Mouse (Mus musculus) hindbrain, embryonic 16.5 days (tissue): Measurements from ENCODE around the gene Cd163l1. TPM values are rescaled to one million over a fixed set of nuclear protein-coding genes. Genes with fewer than 3 reads are reported as not detected.

Experiments
- ATAC-seq: fragments of 200-750 bp; cut with Nextera tagmentation; 2 replicates; pipeline ENCODE4 v1.8.0; 2017; ENCODE audit warnings: moderate TSS enrichment, moderate library complexity
- H3K27ac ChIP-seq: fragments of 300-500 bp; sonication (generic); 2 replicates; pipeline ENCODE4 v1.5.1; 2014; ENCODE audit warnings: low read depth, mild to moderate bottlenecking, control low read depth, low read length, moderate library complexity
- H3K27me3 ChIP-seq: fragments of 300-500 bp; sonication (generic); replicated peaks from 2 replicates; pipeline ENCODE4 v1.6.1; 2014; ENCODE audit warnings: low read length; ENCODE audit not compliant: control insufficient read depth, insufficient read depth
- H3K36me3 ChIP-seq: fragments of 300-500 bp; sonication (generic); 2 replicates; pipeline ENCODE4 v1.6.1; 2014; ENCODE audit warnings: mild to moderate bottlenecking, low read length, moderate library complexity, mixed read lengths; ENCODE audit not compliant: control insufficient read depth, insufficient read depth
- H3K4me1 ChIP-seq: fragments of 300-500 bp; sonication (generic); 2 replicates; pipeline ENCODE4 v1.6.1; 2014; ENCODE audit warnings: low read depth, low read length; ENCODE audit not compliant: control insufficient read depth, insufficient read depth
- H3K4me2 ChIP-seq: fragments of 300-500 bp; sonication (generic); 2 replicates; pipeline ENCODE4 v1.6.1; 2014; ENCODE audit warnings: mild to moderate bottlenecking, low read length, control low read depth, moderate library complexity
- H3K4me3 ChIP-seq: fragments of 300-500 bp; sonication (generic); 2 replicates; pipeline ENCODE4 v1.5.1; 2014; ENCODE audit warnings: mild to moderate bottlenecking, low read length, control low read depth, moderate library complexity
- H3K9ac ChIP-seq: fragments of 300-500 bp; sonication (generic); 2 replicates; pipeline ENCODE4 v1.6.1; 2014; ENCODE audit warnings: low read depth, mild to moderate bottlenecking, control low read depth, low read length, moderate library complexity
- H3K9me3 ChIP-seq: fragments of 300-500 bp; sonication (generic); 2 replicates; pipeline ENCODE4 v1.6.1; 2014; ENCODE audit warnings: mild to moderate bottlenecking, low read length, moderate library complexity; ENCODE audit not compliant: control insufficient read depth
- WGBS: fragments of 180-500 bp; shearing (Covaris S2); extraction: QIAGEN DNeasy Blood & Tissue Kit; methylation state at CpG from one replicate; pipeline ENCODE4 v1.1.7; 2014; 5-methylcytosine and 5-hydroxymethylcytosine counted together
- polyA plus RNA-seq: library from polyadenylated mRNA; unstranded; fragments of >200 nt; fragmentation: Nextera tagmentation; extraction: Ambion mirVana; gene quantifications from 2 replicates; pipeline ENCODE4 v1.2.1, GENCODE M21; 2015

Gene Cd163l1
- polyA plus RNA-seq, 1 experiment from 2014 or later: not detected

GRCm38 (mm10) chr7:140208153-140208552 is 9.9 kb upstream of the Cd163l1 start:
- Histone ChIP-seq H3K27ac (no peak overlapping the region), H3K27me3 (no peaks in the 10 kb centered on the region), H3K4me1 (no peaks in the 10 kb centered on the region), H3K36me3 (no peaks in the 10 kb centered on the region), H3K4me3 (no peak overlapping the region), H3K4me2 (no peak overlapping the region), H3K9me3 (no peaks in the 10 kb centered on the region), H3K9ac (no peak overlapping the region)
- WGBS: 82% methylated on average over 8 of the region's 8 CpGs
- no peak for ATAC-seq

DNA sequence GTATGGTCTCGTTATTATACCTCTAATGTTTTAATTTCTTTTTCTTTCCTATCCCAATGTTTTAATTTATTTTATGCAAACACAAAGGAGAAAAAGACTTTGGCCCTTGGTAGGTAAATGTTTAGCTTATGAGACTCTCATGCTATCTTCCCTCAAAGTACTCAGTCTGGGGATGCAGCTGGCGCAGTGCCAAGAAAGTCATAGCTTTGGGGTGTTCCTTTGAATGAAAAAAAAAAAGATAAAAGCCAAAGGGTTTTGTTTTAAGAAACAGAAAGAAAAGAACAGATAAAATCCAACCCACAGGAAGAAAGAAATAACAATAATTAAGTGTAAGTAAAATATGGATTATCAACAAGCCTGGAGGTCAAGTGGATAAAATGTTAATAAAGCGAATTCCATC is 9.4 kb upstream of the Cd163l1 start:
- H3K36me3 ChIP-seq: no peaks in the 10 kb centered on the region
- H3K9me3 ChIP-seq: no peaks in the 10 kb centered on the region
- no peak overlapping the region for H3K4me3 ChIP-seq
- H3K9ac ChIP-seq: no peak overlapping the region
- H3K4me1 ChIP-seq: no peaks in the 10 kb centered on the region
- WGBS: 91% methylated on average over 3 of the region's 3 CpGs
- no peaks in the 10 kb centered on the region for H3K27me3 ChIP-seq
- no peak for ATAC-seq
- no peak overlapping the region for H3K4me2 ChIP-seq
- no peak overlapping the region for H3K27ac ChIP-seq

- no peaks in the 10 kb centered on the region for H3K27me3 ChIP-seq
- H3K4me1 ChIP-seq: no peaks in the 10 kb centered on the region
- H3K9ac ChIP-seq: no peak overlapping the region
- H3K4me3 ChIP-seq: no peak overlapping the region
- WGBS: 81% methylated on average over 5 of the region's 5 CpGs
- H3K9me3 ChIP-seq: no peaks in the 10 kb centered on the region
- H3K36me3 ChIP-seq: no peaks in the 10 kb centered on the region
- no peak overlapping the region for H3K4me2 ChIP-seq
- H3K27ac ChIP-seq: no peak overlapping the region
- ATAC-seq: no peak
Measured at GRCm38 (mm10) chr7:140213841-140214240, 4.2 kb upstream of the Cd163l1 start.

DNA sequence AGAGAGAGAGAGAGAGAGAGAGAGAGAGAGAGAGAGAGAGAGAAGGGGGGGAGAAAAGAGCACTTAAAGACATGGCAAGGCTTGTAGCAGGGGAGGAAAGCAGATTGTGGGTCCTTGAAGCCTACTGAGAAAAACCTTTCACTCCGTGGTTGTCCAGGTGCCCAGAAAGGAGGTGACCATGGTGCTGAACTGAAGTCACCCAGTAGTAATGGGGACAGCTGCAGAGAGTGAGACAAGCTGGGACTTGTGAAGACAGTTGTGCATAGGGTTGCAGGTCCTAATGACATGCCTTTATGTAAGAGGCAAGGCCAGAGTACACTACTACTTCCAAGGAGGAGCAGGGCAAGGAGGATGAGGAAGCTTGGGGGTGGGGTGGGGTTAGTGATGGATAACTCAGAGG is 1.2 kb downstream of the Cd163l1 start:
- no peak for ATAC-seq
- Histone ChIP-seq H3K9ac (no peak overlapping the region), H3K27ac (no peak overlapping the region), H3K4me2 (no peak overlapping the region), H3K27me3 (no peaks in the 10 kb centered on the region), H3K9me3 (no peaks in the 10 kb centered on the region), H3K4me1 (no peaks in the 10 kb centered on the region), H3K36me3 (no peaks in the 10 kb centered on the region), H3K4me3 (no peak overlapping the region)
- WGBS: 23% methylated on average over 1 of the region's 1 CpGs

DNA sequence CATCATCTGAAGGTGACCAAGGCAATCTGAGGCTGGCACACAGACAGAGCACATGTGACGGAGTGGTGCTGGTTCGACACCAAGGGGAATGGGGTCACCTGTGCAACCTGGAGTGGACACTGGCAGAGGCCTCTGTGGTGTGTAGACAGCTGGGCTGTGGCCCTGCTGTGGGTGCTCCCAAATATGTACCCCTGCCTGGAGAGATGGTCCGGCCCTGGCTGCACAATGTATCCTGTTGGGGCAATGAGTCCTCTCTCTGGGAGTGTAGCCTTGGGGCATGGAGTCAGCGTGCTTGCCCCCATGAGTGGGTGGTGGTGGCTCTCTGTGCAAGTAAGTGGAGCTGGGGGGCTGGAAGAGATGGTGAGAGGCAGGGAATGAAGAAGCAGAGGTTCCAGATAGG is 2.3 kb downstream of the Cd163l1 start:
- H3K27me3 ChIP-seq: no peaks in the 10 kb centered on the region
- H3K4me1 ChIP-seq: no peaks in the 10 kb centered on the region
- no peak for ATAC-seq
- no peak overlapping the region for H3K27ac ChIP-seq
- H3K9ac ChIP-seq: no peak overlapping the region
- WGBS: 84% methylated on average over 4 of the region's 4 CpGs
- no peaks in the 10 kb centered on the region for H3K36me3 ChIP-seq
- H3K4me2 ChIP-seq: no peak overlapping the region
- no peak overlapping the region for H3K4me3 ChIP-seq
- H3K9me3 ChIP-seq: no peaks in the 10 kb centered on the region

DNA sequence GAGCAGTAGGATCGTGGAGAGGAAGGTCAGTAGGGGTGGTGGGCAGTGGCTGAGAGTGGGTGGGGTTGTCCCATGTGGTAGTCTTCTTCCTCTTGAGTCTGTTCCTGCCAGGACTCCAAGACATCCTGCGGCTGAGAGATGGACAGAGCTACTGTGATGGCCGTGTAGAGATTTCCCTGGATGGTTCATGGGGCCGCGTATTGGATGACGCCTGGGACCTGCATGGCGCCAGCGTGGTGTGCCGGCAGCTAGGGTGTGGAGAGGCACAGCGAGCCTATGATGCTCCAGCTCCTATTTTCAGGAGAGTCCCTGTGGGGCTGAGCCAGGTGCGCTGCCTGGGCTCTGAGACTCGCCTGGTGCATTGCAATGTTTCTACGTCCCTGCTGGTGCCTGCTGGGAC is 6.1 kb downstream of the Cd163l1 start:
- 88% methylated on average over 13 of the region's 13 CpGs for WGBS
- Histone ChIP-seq H3K9me3 (no peaks in the 10 kb centered on the region), H3K27ac (no peak overlapping the region), H3K4me3 (no peak overlapping the region), H3K4me1 (no peaks in the 10 kb centered on the region), H3K4me2 (no peak overlapping the region), H3K27me3 (no peaks in the 10 kb centered on the region), H3K36me3 (no peaks in the 10 kb centered on the region), H3K9ac (no peak overlapping the region)
- no peak for ATAC-seq

GRCm38 (mm10) chr7:140228476-140228875 is 10.4 kb downstream of the Cd163l1 start:
- no peak overlapping the region for H3K4me2 ChIP-seq
- no peak overlapping the region for H3K9ac ChIP-seq
- H3K9me3 ChIP-seq: no peaks in the 10 kb centered on the region
- H3K27ac ChIP-seq: no peak overlapping the region
- no peak for ATAC-seq
- no peaks in the 10 kb centered on the region for H3K36me3 ChIP-seq
- 79% methylated on average over 13 of the region's 13 CpGs for WGBS
- no peaks in the 10 kb centered on the region for H3K27me3 ChIP-seq
- no peak overlapping the region for H3K4me3 ChIP-seq
- no peaks in the 10 kb centered on the region for H3K4me1 ChIP-seq

DNA sequence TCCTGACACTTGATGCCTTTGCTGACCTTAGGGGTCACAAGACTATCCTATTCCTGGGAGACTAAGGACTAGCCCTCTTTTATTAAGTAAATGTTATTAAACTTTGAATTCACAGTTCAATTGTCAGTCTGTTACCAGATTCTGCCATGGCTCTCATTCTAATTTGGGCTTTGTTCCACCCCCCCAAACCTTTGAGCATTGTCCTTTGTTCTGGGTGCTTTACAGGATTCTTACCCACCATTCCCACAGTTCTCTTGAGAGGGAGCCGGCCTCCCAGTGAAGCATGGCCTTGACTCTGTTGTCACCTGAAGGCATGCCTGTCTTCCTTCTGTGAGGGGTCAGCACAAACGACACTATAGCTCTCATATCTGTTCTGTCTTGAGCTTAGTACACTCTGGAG is 13.0 kb downstream of the Cd163l1 start:
- Histone ChIP-seq H3K4me2 (no peak overlapping the region), H3K27ac (no peak overlapping the region), H3K9me3 (no peaks in the 10 kb centered on the region), H3K4me1 (no peaks in the 10 kb centered on the region), H3K4me3 (no peak overlapping the region), H3K36me3 (no peaks in the 10 kb centered on the region), H3K9ac (no peak overlapping the region), H3K27me3 (no peaks in the 10 kb centered on the region)
- WGBS: 58% methylated on average over 2 of the region's 2 CpGs
- no peak for ATAC-seq

DNA sequence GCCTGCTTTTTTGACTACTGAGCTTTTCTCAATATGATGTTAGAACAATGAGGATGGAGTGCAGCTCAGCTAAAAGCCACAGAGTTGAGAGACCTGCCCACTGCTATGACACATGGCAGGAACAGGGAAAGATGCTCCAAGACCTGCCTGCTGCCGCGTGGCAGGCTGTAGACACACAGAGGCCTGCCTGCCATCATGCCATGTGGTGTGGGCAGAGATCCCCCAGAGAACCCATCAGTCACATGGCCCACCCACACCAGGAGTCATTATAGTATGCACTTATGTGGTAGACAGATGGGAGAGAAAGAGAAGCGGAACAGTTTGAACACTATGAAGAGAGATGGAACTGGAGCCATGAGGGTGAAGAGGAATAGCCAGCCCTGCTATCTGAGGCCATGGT is 15.6 kb downstream of the Cd163l1 start:
- Histone ChIP-seq H3K27me3 (no peaks in the 10 kb centered on the region), H3K36me3 (no peaks in the 10 kb centered on the region), H3K4me2 (no peak overlapping the region), H3K4me3 (no peak overlapping the region), H3K27ac (no peak overlapping the region), H3K9ac (no peak overlapping the region), H3K4me1 (no peaks in the 10 kb centered on the region), H3K9me3 (no peaks in the 10 kb centered on the region)
- 90% methylated on average over 3 of the region's 3 CpGs for WGBS
- no peak for ATAC-seq

GRCm38 (mm10) chr7:140247216-140247615 is 29.1 kb downstream of the Cd163l1 start, which contains the start of gene 5830411N06Rik:
Gene 5830411N06Rik (plus strand): TSS chr7:140247284.
- WGBS: 82% methylated on average over 4 of the region's 4 CpGs
- Histone ChIP-seq H3K4me3 (no peak within 1 kb of the TSS), H3K4me1 (no peaks in the 10 kb centered on the region), H3K4me2 (no peak within 1 kb of the TSS), H3K27me3 (no peaks in the 10 kb centered on the region), H3K27ac (no peak within 1 kb of the TSS), H3K36me3 (no peaks in the 10 kb centered on the region), H3K9ac (no peak within 1 kb of the TSS), H3K9me3 (no peaks in the 10 kb centered on the region)
- no peak for ATAC-seq
